Mouse (Mus musculus): ENCODE results near the gene Ms4a1.

- no peak for TF ChIP-seq POLR2A (IDR thresholded peaks at IDR 0.05; ENCODE audit: control insufficient read depth, extremely low read depth, insufficient read depth, low read length, poor library complexity)
- no peak for TF ChIP-seq CTCF (IDR thresholded peaks at IDR 0.05; ENCODE audit: borderline replicate concordance, control insufficient read depth, extremely low read depth, insufficient read depth, low read length, poor library complexity)
These were observed 26.9 kb upstream of the Ms4a1 start for GRCm38 (mm10) chr19:11292990-11293389.
